Mouse (Mus musculus) liver, postnatal 0 days (tissue): ENCODE results near the gene Cpa2.

Experiments
- CTCF ChIP-seq: sonication (generic); IDR thresholded peaks from 2 replicates; pipeline ENCODE4 v1.5.1; 2016; ENCODE audit warnings: antibody characterized with exemption, low read depth
- EP300 ChIP-seq: IDR thresholded peaks from 2 replicates; pipeline ENCODE4 v1.6.1; 2016; ENCODE audit warnings: antibody characterized with exemption, low read depth, mild to moderate bottlenecking

DNA sequence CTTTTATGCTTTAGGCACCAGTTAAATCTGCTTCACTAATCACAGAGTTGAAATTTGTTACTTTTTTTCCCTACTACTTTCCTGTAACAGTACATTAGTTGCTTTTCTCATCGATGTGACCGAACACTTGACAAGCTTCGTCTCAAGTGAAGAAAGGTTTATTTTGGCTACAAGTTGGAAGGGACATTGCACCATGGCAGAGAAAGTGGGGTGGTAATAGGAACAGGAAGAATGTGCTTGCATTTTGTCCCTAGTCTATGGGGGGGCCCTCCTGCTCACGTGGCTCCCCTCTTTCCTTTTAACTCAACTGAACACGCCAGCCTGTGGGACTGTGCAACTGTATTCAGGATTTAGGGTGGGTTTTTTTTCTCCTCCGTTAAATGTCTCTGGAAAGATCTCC is 11.2 kb downstream of the Cpa2 start:
- TF ChIP-seq CTCF: no peak
- no peak for TF ChIP-seq EP300
